Mouse (Mus musculus) heart, postnatal 0 days (tissue): ENCODE measurements around the gene Itfg2. TPM values are rescaled to one million over a fixed set of nuclear protein-coding genes. Genes with fewer than 3 reads are reported as not detected.

Experiments used
- ATAC-seq: fragments of 200-750 bp; cut with Nextera tagmentation; 2 replicates; pipeline ENCODE4 v1.8.0; 2017; ENCODE audit warnings: low read depth, moderate number of reproducible peaks, moderate library complexity; ENCODE audit not compliant: insufficient read depth
- DNase-seq: peaks from one replicate; pipeline ENCODE4 v3.0.0-alpha.2; 2016; ENCODE audit warnings: low spot score
- H3K27ac ChIP-seq: fragments of 300-500 bp; sonication (generic); 2 replicates; pipeline ENCODE4 v1.5.1; 2014; ENCODE audit warnings: low read depth, mild to moderate bottlenecking
- H3K27me3 ChIP-seq: fragments of 300-500 bp; sonication (generic); 2 replicates; pipeline ENCODE4 v1.6.1; 2014; ENCODE audit warnings: low read length, mixed read lengths; ENCODE audit not compliant: control insufficient read depth, insufficient read depth
- H3K36me3 ChIP-seq: fragments of 300-500 bp; sonication (generic); replicated peaks from 2 replicates; pipeline ENCODE4 v1.6.1; 2014; ENCODE audit warnings: low read length, mixed read lengths; ENCODE audit not compliant: control insufficient read depth, insufficient read depth
- H3K4me1 ChIP-seq: fragments of 300-500 bp; sonication (generic); 2 replicates; pipeline ENCODE4 v1.6.1; 2014; ENCODE audit warnings: antibody characterized with exemption; ENCODE audit not compliant: control insufficient read depth, insufficient read depth
- H3K4me2 ChIP-seq: fragments of 300-500 bp; sonication (generic); 2 replicates; pipeline ENCODE4 v1.6.1; 2014; ENCODE audit warnings: low read depth, mild to moderate bottlenecking, low read length, moderate library complexity
- H3K4me3 ChIP-seq: fragments of 300-500 bp; sonication (generic); 2 replicates; pipeline ENCODE4 v1.5.1; 2014; ENCODE audit warnings: low read depth, low read length
- H3K9ac ChIP-seq: fragments of 300-500 bp; sonication (generic); replicated peaks from 2 replicates; pipeline ENCODE4 v1.6.1; 2014; ENCODE audit warnings: low read depth, low read length, mixed read lengths
- H3K9me3 ChIP-seq: fragments of 300-500 bp; sonication (generic); replicated peaks from 2 replicates; pipeline ENCODE4 v1.6.1; 2016; ENCODE audit warnings: low read length; ENCODE audit not compliant: control insufficient read depth
- CTCF ChIP-seq: IDR thresholded peaks from 2 replicates; pipeline ENCODE4 v1.5.1; 2016; ENCODE audit warnings: antibody characterized with exemption, control low read depth, low read depth
- EP300 ChIP-seq: IDR thresholded peaks from 2 replicates; pipeline ENCODE4 v1.6.1; 2016; ENCODE audit warnings: antibody characterized with exemption, low read depth
- WGBS: fragments of 180-500 bp; shearing (Covaris S2); extraction: QIAGEN DNeasy Blood & Tissue Kit; methylation state at CpG from one replicate; pipeline ENCODE4 v1.1.7; 2014; 5-methylcytosine and 5-hydroxymethylcytosine counted together
- polyA plus RNA-seq: library from polyadenylated mRNA; unstranded; fragments of >200 nt; fragmentation: Nextera tagmentation; extraction: Ambion mirVana; gene quantifications from 2 replicates; pipeline ENCODE4 v1.2.1, GENCODE M21; 2015
- total RNA-seq: library from RNA; depleted of rRNA; stranded (reverse); fragments of >200 nt; gene quantifications from 2 replicates; pipeline ENCODE4 v1.2.3, GENCODE M21; 2014; ENCODE audit warnings: low replicate concordance

Gene Itfg2
- total and polyA plus RNA-seq, 2 experiments from 2014 or later: 22.6 to 62.3 TPM

DNA sequence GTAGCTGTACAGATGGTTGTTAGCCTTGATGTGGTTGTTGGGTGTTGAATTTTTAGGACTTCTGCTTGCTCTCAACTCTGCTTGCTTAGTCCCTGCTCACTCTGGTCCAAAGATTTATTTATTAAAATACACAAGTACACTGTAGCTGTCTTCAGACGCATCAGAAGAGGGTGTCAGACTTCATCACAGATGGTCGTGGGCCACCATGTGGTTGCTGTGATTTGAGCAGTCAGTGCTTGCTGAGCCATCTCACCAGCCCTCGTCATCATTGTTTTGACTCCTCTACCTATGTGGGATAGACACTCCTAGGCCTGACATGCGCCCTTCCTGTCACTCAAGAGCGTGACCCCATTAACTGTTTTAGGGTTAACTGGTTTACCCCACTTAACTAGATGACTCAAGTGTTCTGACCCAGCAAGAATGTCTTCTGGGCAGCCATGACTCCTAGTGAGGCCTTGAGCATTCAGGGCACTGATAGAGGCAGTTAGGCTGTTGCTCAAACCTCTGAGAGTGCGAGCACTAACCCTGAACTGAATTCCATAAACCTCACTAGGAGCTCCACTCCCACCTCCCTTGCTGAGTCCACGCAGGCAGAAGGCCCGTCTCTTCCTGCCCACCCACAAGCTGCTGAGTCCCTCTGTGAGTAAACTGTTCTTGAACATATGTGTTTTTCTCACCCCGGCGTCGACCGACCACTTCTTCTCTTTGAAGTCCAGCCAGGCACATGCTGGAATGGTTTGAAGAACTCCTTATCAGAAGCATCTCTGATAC is 31.3 kb upstream of the Itfg2 start:
- no peak for DNase-seq
- H3K4me2 ChIP-seq: no peak overlapping the region
- no peaks in the 10 kb centered on the region for H3K36me3 ChIP-seq
- H3K4me3 ChIP-seq: no peak overlapping the region
- H3K9me3 ChIP-seq: no peaks in the 10 kb centered on the region
- H3K4me1 ChIP-seq: no peaks in the 10 kb centered on the region
- TF ChIP-seq EP300: no peak
- TF ChIP-seq CTCF: no peak
- no peak overlapping the region for H3K27ac ChIP-seq
- H3K27me3 ChIP-seq: no peaks in the 10 kb centered on the region
- WGBS: 68% methylated on average over 12 of the region's 12 CpGs
- no peak overlapping the region for H3K9ac ChIP-seq
- ATAC-seq: no peak

DNA sequence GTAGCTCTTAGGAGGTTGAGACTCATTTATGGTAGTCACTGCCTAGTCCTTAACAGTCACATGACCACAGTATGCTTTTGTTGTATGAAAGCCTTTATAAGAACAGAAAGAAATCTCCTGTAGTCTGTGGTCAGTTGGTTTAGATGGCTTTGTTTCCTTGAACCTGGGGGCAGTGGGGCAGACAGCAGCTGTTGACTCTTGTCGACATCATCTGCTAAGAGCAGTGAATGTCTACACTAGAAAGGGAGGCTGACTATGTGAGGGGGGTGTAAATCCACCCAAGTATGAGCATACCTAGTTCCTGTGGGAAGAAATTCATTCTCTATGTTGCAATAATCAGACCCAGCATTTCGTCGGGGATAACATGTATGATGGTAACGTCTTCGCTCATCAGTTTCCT is 22.3 kb upstream of the Itfg2 start:
- TF ChIP-seq EP300 (no peak), CTCF (no peak)
- Histone ChIP-seq H3K9me3 (no peaks in the 10 kb centered on the region), H3K4me3 (no peak overlapping the region), H3K36me3 (no peaks in the 10 kb centered on the region), H3K4me2 (no peak overlapping the region), H3K27ac (no peak overlapping the region), H3K4me1 (0 out of 2 replicates have a peak, but pooled peaks cover 5% of the 10 kb centered on the region), H3K9ac (no peak overlapping the region), H3K27me3 (no peaks in the 10 kb centered on the region)
- DNase-seq (no peak), ATAC-seq (no peak)
- WGBS: 92% methylated on average over 5 of the region's 5 CpGs

DNA sequence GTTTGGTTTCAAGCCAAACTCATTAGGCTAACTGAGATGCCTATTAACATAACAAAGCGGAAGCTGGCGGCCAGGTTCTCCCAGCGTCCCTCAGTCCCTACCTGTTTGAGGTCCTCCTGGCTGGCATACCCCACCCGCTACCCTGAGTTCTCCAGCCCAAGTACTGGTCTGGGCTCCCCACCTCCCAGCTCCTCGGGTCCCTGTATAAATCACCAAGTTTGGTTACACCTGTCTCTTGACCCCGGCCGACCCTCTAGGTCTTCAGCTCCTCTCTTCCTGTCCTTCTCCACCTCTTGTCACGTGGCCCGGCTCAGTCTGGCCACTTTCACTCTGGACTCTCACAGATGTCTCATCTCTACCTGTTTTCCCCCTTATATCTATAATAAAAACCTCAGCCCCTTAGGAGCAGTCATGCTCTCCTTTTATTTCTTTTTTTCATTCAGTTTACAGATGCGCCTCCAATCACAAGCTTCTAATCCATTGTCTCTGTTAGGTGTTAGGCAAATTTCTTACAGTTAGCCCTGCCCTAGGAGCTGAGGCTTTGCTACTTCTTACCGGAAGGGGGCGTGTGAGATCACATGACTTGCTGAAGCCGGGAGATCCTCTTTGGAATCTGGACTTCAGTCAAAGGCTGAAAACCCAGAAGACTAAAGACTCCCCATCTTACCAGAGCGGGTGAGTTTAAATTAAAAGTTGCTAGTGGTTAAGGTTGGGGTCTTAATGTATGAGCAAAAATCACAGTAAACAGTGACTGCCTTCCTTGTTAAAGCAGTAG is 21.2 kb upstream of the Itfg2 start:
- Histone ChIP-seq H3K9ac (no peak overlapping the region), H3K9me3 (no peaks in the 10 kb centered on the region), H3K4me1 (0 out of 2 replicates have a peak, but pooled peaks cover 5% of the 10 kb centered on the region), H3K27ac (no peak overlapping the region), H3K27me3 (no peaks in the 10 kb centered on the region), H3K4me2 (peak overlapping the region; percentile 57), H3K4me3 (peak overlapping the region; percentile 29), H3K36me3 (no peaks in the 10 kb centered on the region)
- ATAC-seq (peak; percentile 47), DNase-seq (peak; percentile 82)
- TF ChIP-seq CTCF: peak; percentile 80
- TF ChIP-seq EP300: no peak
- WGBS: 16% methylated on average over 14 of the region's 14 CpGs

DNA sequence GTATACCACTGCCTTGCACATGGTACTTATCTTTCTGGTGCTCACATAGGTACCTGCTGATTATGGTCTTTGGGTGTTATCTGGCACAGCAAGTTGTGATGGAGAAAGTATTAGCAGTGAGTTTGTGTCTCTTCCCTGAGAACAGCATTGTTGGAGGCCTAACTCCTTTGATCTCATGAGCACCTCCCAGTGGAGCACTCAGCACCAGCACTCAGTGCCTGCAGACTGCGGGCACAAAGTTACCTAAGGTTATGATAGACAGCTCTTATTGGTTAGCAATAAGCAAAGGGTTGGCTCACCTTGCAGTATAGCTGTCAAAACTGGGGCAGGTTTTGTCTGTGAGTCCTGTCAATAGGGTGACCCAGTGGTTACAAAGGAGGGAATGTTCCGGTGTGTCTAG is 15.5 kb upstream of the Itfg2 start:
- no peak overlapping the region for H3K27ac ChIP-seq
- H3K4me1 ChIP-seq: peaks cover 28% of the 10 kb centered on the region; the same call in 1 of the 2 replicates
- H3K4me3 ChIP-seq: no peak overlapping the region
- peaks cover 4% of the 10 kb centered on the region; the same call in 1 of the 2 replicates for H3K36me3 ChIP-seq
- ATAC-seq (no peak), DNase-seq (no peak)
- 88% methylated on average over 2 of the region's 2 CpGs for WGBS
- H3K4me2 ChIP-seq: no peak overlapping the region
- H3K27me3 ChIP-seq: no peaks in the 10 kb centered on the region
- H3K9me3 ChIP-seq: no peaks in the 10 kb centered on the region
- H3K9ac ChIP-seq: no peak overlapping the region
- TF ChIP-seq EP300 (no peak), CTCF (no peak)

DNA sequence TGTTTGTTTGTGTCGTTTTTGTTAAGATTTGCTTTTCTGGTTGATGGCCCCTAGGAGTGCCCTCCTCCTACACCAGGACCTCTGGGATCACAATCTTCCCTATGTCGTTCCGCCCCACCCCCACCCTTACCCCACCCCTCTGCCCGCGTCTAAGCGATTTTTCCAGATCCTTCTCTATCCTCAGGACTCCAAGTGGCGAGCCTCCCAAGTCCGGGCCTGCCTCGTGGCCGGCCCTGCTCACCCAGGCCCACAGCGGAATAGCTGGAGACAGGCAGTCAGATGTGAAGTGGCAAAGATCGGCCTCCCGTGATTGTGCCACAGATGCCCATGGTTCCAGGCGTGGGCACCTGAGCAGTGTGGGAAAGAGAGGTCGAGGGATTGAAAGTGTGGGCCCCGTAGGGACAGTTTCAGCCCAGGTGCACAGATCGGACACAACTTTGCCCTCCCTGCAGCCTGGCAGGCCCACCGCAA is 14.2 kb upstream of the Itfg2 start:
- WGBS: 20% methylated on average over 18 of the region's 18 CpGs

More for the DNA sequence above, 14.2 kb upstream of the Itfg2 start:
- ATAC-seq (peak; percentile 26), DNase-seq (no peak)
- Histone ChIP-seq H3K36me3 (peaks cover 17% of the 10 kb centered on the region), H3K4me2 (peak overlapping the region; percentile 90), H3K4me3 (peak overlapping the region; percentile 83), H3K4me1 (peaks cover 35% of the 10 kb centered on the region), H3K9ac (peak overlapping the region; percentile 17; the same call in 1 of the 2 replicates), H3K27me3 (no peaks in the 10 kb centered on the region), H3K27ac (no peak overlapping the region), H3K9me3 (no peaks in the 10 kb centered on the region)
- no peak for TF ChIP-seq CTCF
- no peak for TF ChIP-seq EP300
